Mouse (Mus musculus) C2C12 (cell line): ENCODE data around the gene Draxin. TPM values are rescaled to one million over a fixed set of nuclear protein-coding genes. Genes with fewer than 3 reads are reported as not detected.

ENCODE experiments used
- H3K27me3 ChIP-seq: one replicate; pipeline ENCODE4 v1.6.1; 2011; ENCODE audit not compliant: control insufficient read depth, insufficient read depth, insufficient read length
- H3K36me3 ChIP-seq: one replicate; pipeline ENCODE4 v1.6.1; 2011; ENCODE audit not compliant: control insufficient read depth, insufficient read depth
- H3K4me3 ChIP-seq: one replicate; pipeline ENCODE4 v1.5.1; 2011; ENCODE audit warnings: mild to moderate bottlenecking, control low read depth; ENCODE audit not compliant: poor library complexity, insufficient read depth, severe bottlenecking
- H3K79me2 ChIP-seq: one replicate; pipeline ENCODE4 v1.6.1; 2011; ENCODE audit not compliant: control insufficient read depth, insufficient read depth
- H3K79me3 ChIP-seq: one replicate; pipeline ENCODE4 v1.6.1; 2011; ENCODE audit warnings: low read depth, control low read depth
- H3ac ChIP-seq: one replicate; pipeline ENCODE3; 2011; ENCODE audit warnings: low read depth; ENCODE audit not compliant: control insufficient read depth, insufficient read length
- CEBPB ChIP-seq: IDR thresholded peaks from one replicate; pipeline ENCODE4 v1.6.1; 2011; ENCODE audit warnings: low read depth, mild to moderate bottlenecking, control low read depth, moderate library complexity
- CTCF ChIP-seq: IDR thresholded peaks from one replicate; pipeline ENCODE4 v1.5.1; 2011; ENCODE audit not compliant: control insufficient read depth, insufficient read depth, insufficient read length
- FOSL1 ChIP-seq: IDR thresholded peaks from one replicate; pipeline ENCODE4 v1.8.0; 2011; ENCODE audit warnings: mild to moderate bottlenecking, low read length; ENCODE audit not compliant: poor library complexity, insufficient read depth, severe bottlenecking
- MAX ChIP-seq: IDR thresholded peaks from one replicate; pipeline ENCODE4 v1.6.1; 2011; ENCODE audit warnings: mild to moderate bottlenecking, control low read depth
- MYOD1 ChIP-seq: IDR thresholded peaks from one replicate; pipeline ENCODE4 v1.6.1; 2011; ENCODE audit warnings: low read depth; ENCODE audit not compliant: control insufficient read depth, insufficient read length
- MYOG ChIP-seq: IDR thresholded peaks from one replicate; pipeline ENCODE4 v1.6.1; 2011; ENCODE audit not compliant: control insufficient read depth, insufficient read length; ENCODE audit errors: extremely low read depth
- USF1 ChIP-seq: IDR thresholded peaks from one replicate; pipeline ENCODE4 v1.6.1; 2011; ENCODE audit warnings: low read depth, mild to moderate bottlenecking, control low read depth, moderate library complexity
- polyA plus RNA-seq: library from polyadenylated mRNA; unstranded; fragments of >200 nt; fragmentation: generic; extraction: Trizol; gene quantifications from one replicate; pipeline ENCODE4 v1.2.1, GENCODE M21; 2012; ENCODE audit warnings: missing spikeins

Draxin gene
- polyA plus RNA-seq, 1 experiment, result 0.01 TPM

- Histone ChIP-seq H3K79me3 (no peaks in the 10 kb centered on the region), H3K36me3 (peaks cover 12% of the 10 kb centered on the region), H3K4me3 (no peak overlapping the region), H3ac (no peak overlapping the region), H3K27me3 (no peaks in the 10 kb centered on the region), H3K79me2 (no peaks in the 10 kb centered on the region)
- TF ChIP-seq MYOD1, result no peak
- no peak for TF ChIP-seq CEBPB
- no peak for TF ChIP-seq MAX
- no peak for TF ChIP-seq MYOG
- TF ChIP-seq CTCF, result no peak
- no peak for TF ChIP-seq USF1
- TF ChIP-seq FOSL1, result no peak
Observed at GRCm38 (mm10) chr4:148147714-148148113, 17.2 kb upstream of the Draxin start.

GRCm38 (mm10) chr4:148143721-148144120, 13.2 kb upstream of the Draxin start:
- no peaks in the 10 kb centered on the region for H3K79me2 ChIP-seq
- no peak overlapping the region for H3ac ChIP-seq
- H3K4me3 ChIP-seq, result no peak overlapping the region
- TF ChIP-seq FOSL1, result no peak
- TF ChIP-seq MAX, result no peak
- TF ChIP-seq CEBPB, result no peak
- TF ChIP-seq MYOD1, result no peak
- no peak for TF ChIP-seq MYOG
- no peak for TF ChIP-seq USF1
- no peak for TF ChIP-seq CTCF
- H3K36me3 ChIP-seq, result peaks cover 12% of the 10 kb centered on the region
- no peaks in the 10 kb centered on the region for H3K27me3 ChIP-seq
- H3K79me3 ChIP-seq, result no peaks in the 10 kb centered on the region

GRCm38 (mm10) chr4:148140098-148141011, 9.9 kb upstream of the Draxin start:
- no peak for TF ChIP-seq MAX
- TF ChIP-seq CTCF, result peak; percentile 67
- Histone ChIP-seq H3ac (peak overlapping the region; percentile 66), H3K79me3 (no peaks in the 10 kb centered on the region), H3K27me3 (peaks cover 17% of the 10 kb centered on the region), H3K36me3 (peaks cover 1% of the 10 kb centered on the region), H3K79me2 (no peaks in the 10 kb centered on the region), H3K4me3 (peak overlapping the region; percentile 59)

- no peaks in the 10 kb centered on the region for H3K36me3 ChIP-seq
- H3K4me3 ChIP-seq, result peak overlapping the region; percentile 59
- H3K79me3 ChIP-seq, result no peaks in the 10 kb centered on the region
- no peak overlapping the region for H3ac ChIP-seq
- no peak for TF ChIP-seq CTCF
- no peak for TF ChIP-seq USF1
- TF ChIP-seq FOSL1, result no peak
- TF ChIP-seq MYOD1, result no peak
- no peak for TF ChIP-seq CEBPB
- no peak for TF ChIP-seq MAX
- no peak for TF ChIP-seq MYOG
- H3K27me3 ChIP-seq, result peaks cover 18% of the 10 kb centered on the region
- no peaks in the 10 kb centered on the region for H3K79me2 ChIP-seq
Observed at GRCm38 (mm10) chr4:148139767-148140097, 9.2 kb upstream of the Draxin start.

- Histone ChIP-seq H3K27me3 (peaks cover 22% of the 10 kb centered on the region), H3ac (no peak overlapping the region), H3K79me3 (no peaks in the 10 kb centered on the region), H3K4me3 (no peak overlapping the region), H3K79me2 (no peaks in the 10 kb centered on the region), H3K36me3 (no peaks in the 10 kb centered on the region)
- TF ChIP-seq FOSL1 (no peak), USF1 (no peak)
Observed at GRCm38 (mm10) chr4:148137503-148137902, 7.0 kb upstream of the Draxin start.

- Histone ChIP-seq H3ac (no peak overlapping the region), H3K4me3 (no peak overlapping the region), H3K27me3 (peaks cover 41% of the 10 kb centered on the region), H3K79me2 (no peaks in the 10 kb centered on the region), H3K79me3 (no peaks in the 10 kb centered on the region), H3K36me3 (no peaks in the 10 kb centered on the region)
- TF ChIP-seq MYOD1, result no peak
- TF ChIP-seq MYOG, result no peak
- TF ChIP-seq CEBPB, result no peak
- TF ChIP-seq USF1, result no peak
- TF ChIP-seq FOSL1, result no peak
- no peak for TF ChIP-seq MAX
- TF ChIP-seq CTCF, result no peak
Observed at GRCm38 (mm10) chr4:148134988-148135387, 4.5 kb upstream of the Draxin start.
